32 mouse cellular contexts compared by ENCODE assay signal in genomic region chr2:33997106-33997505, GRCm38 (mm10).
"Had no signal": no experiment of that assay in that cellular context is flagged by ENCODE, and none has a peak within 500 bp of the region (broad histone marks: within the 10 kb centered on the region; RNA-seq: fewer than 3 reads in every experiment).

No protein-coding gene starts in this region.

- H3K27ac ChIP-seq: left cerebral cortex, adult 2 months; limb, embryonic 10.5 days; limb, embryonic 12.5 days; limb, embryonic 13.5 days; limb, embryonic 15.5 days; liver, embryonic 12.5 days; liver, embryonic 13.5 days; liver, embryonic 14.5 days; liver, embryonic 15.5 days; lung, embryonic 15.5 days; macrophage; midbrain, embryonic 10.5 days; midbrain, embryonic 12.5 days; midbrain, embryonic 13.5 days; midbrain, embryonic 15.5 days had no signal

- H3K9ac ChIP-seq: limb, embryonic 12.5 days; limb, embryonic 13.5 days; limb, embryonic 15.5 days; liver, embryonic 12.5 days; liver, embryonic 13.5 days; liver, embryonic 14.5 days; liver, embryonic 15.5 days; liver, postnatal 0 days; lung, embryonic 14.5 days; lung, embryonic 15.5 days; midbrain, embryonic 12.5 days; midbrain, embryonic 13.5 days; midbrain, embryonic 15.5 days had no signal

- H3K4me2 ChIP-seq: limb, embryonic 12.5 days; limb, embryonic 13.5 days; limb, embryonic 15.5 days; liver, embryonic 11.5 days; liver, embryonic 12.5 days; liver, embryonic 13.5 days; liver, embryonic 15.5 days; lung, embryonic 14.5 days; lung, embryonic 15.5 days; midbrain, embryonic 11.5 days; midbrain, embryonic 12.5 days; midbrain, embryonic 13.5 days; midbrain, embryonic 15.5 days had no signal

- H3K27me3 ChIP-seq: limb, embryonic 12.5 days; limb, embryonic 13.5 days; limb, embryonic 15.5 days; liver, embryonic 12.5 days; liver, embryonic 13.5 days; liver, embryonic 15.5 days; lung, embryonic 15.5 days; midbrain, embryonic 12.5 days; midbrain, embryonic 13.5 days; midbrain, embryonic 15.5 days had no signal

- H3K9me3 ChIP-seq: limb, embryonic 10.5 days; limb, embryonic 15.5 days; liver, embryonic 12.5 days; liver, embryonic 13.5 days; liver, embryonic 15.5 days; lung, embryonic 15.5 days; midbrain, embryonic 10.5 days; midbrain, embryonic 12.5 days; midbrain, embryonic 13.5 days; midbrain, embryonic 15.5 days had no signal

- H3K4me1 ChIP-seq: limb, embryonic 10.5 days; limb, embryonic 12.5 days; limb, embryonic 13.5 days; limb, embryonic 15.5 days; liver, embryonic 12.5 days; liver, embryonic 13.5 days; liver, embryonic 15.5 days; lung, embryonic 15.5 days; megakaryocyte, embryonic 14.5 days; midbrain, embryonic 10.5 days; midbrain, embryonic 12.5 days; midbrain, embryonic 13.5 days; midbrain, embryonic 15.5 days had no signal

- DNase-seq: left cerebral cortex, postnatal 4 days; liver; liver, embryonic 13.5 days; liver, postnatal 0 days; lung, adult 18-20 months; lung, adult 2 months; lung, embryonic 14.5 days; lung, postnatal 10 days; lung, postnatal 14 days; lung, postnatal 36 days; lung, postnatal 4 days; midbrain, embryonic 14.5 days had no signal

- ATAC-seq: liver, embryonic 12.5 days; liver, postnatal 0 days; lung, postnatal 0 days; midbrain, embryonic 13.5 days; midbrain, embryonic 15.5 days; midbrain, embryonic 16.5 days had no signal

- H3K36me3 ChIP-seq: limb, embryonic 10.5 days; limb, embryonic 12.5 days; limb, embryonic 13.5 days; limb, embryonic 15.5 days; liver, embryonic 12.5 days; liver, embryonic 13.5 days; liver, embryonic 15.5 days; lung, embryonic 15.5 days; midbrain, embryonic 10.5 days; midbrain, embryonic 12.5 days; midbrain, embryonic 13.5 days; midbrain, embryonic 15.5 days had no signal

- H3K4me3 ChIP-seq: left cerebral cortex, adult 2 months; limb, embryonic 10.5 days; limb, embryonic 12.5 days; limb, embryonic 13.5 days; limb, embryonic 15.5 days; liver, embryonic 12.5 days; liver, embryonic 13.5 days; liver, embryonic 15.5 days; lung, embryonic 15.5 days; megakaryocyte, embryonic 14.5 days; midbrain, embryonic 10.5 days; midbrain, embryonic 12.5 days; midbrain, embryonic 13.5 days; midbrain, embryonic 15.5 days; myocyte had no signal
